7 mouse cellular contexts compared by ENCODE assay signal in the genomic region with DNA sequence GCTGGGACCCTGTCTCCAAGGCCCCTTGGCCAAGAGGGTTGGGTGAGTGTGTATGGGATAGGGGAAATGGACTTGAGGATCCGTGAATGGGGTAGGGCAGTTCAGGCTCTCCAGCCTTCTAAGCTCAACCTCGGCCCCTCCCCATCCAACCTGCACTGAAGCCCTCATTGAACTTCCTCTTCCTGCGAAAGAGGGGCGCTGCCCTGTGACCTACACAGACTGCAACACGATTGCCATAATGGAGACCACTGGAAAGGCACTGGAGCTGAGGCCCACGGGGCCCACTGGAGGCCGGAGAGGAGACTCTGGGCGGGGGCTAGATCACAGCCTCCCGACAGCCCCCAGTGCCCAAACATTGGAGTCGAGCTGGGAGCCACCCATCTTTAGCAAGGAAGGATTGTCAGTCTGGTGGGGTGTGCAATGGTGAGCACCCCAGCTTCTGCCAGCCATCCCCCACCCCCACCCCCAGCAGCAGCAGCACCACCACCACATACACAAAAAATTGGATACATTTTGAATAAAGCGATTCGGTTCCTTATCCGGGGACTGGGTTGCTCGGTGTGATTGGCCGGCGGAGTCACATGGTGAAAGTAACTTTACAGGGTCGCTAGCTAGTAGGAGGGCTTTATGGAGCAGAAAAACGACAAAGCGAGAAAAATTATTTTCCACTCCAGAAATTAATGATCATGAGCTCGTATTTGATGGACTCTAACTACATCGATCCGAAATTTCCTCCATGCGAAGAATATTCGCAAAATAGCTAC. TPM values are rescaled to one million over a fixed set of nuclear protein-coding genes. Genes with fewer than 3 reads are reported as not detected.
DNase-seq lines count a peak whose midpoint lies in the region; ATAC-seq and TF ChIP-seq lines count a peak whose summit lies in the region.

No protein-coding gene starts in this region.

- no peak for TF ChIP-seq EP300 in lung, postnatal 0 days (IDR thresholded peaks at IDR 0.05)

- H3K9ac ChIP-seq in lung, postnatal 0 days (replicated peaks; ENCODE audit: low read depth), result no peak overlapping the region
- H3K9ac ChIP-seq in stomach, embryonic 15.5 days, result peak overlapping the region; percentile 62

- H3K36me3 ChIP-seq in lung, postnatal 0 days (ENCODE audit: insufficient read depth, low read length), result no peaks in the 10 kb centered on the region
- no peaks in the 10 kb centered on the region for H3K36me3 ChIP-seq in stomach, embryonic 15.5 days

- WGBS in lung, postnatal 0 days, result 1% methylated on average over 24 of the region's 24 CpGs
- 2% methylated on average over 24 of the region's 24 CpGs for WGBS in stomach, embryonic 15.5 days

- H3K9me3 ChIP-seq in lung, postnatal 0 days (ENCODE audit: low read length), result no peaks in the 10 kb centered on the region
- H3K9me3 ChIP-seq in stomach, embryonic 15.5 days, result no peaks in the 10 kb centered on the region

- peak overlapping the region; percentile 51 for H3K4me2 ChIP-seq in lung, postnatal 0 days (replicated peaks; ENCODE audit: low read depth, low read length)
- H3K4me2 ChIP-seq in stomach, embryonic 15.5 days, result peak overlapping the region; percentile 71

- peaks cover 53% of the 10 kb centered on the region for H3K27me3 ChIP-seq in lung, postnatal 0 days (replicated peaks; ENCODE audit: insufficient read depth, low read length)
- H3K27me3 ChIP-seq in stomach, embryonic 15.5 days (replicated peaks), result peaks cover 13% of the 10 kb centered on the region

- peak overlapping the region; percentile 31 for H3K4me3 ChIP-seq in lung, postnatal 0 days (ENCODE audit: low read depth, low read length)
- peak overlapping the region; percentile 52 for H3K4me3 ChIP-seq in stomach, embryonic 15.5 days (replicated peaks)

- ATAC-seq in lung, postnatal 0 days, result peak; percentile 40; the same call in 1 of the 2 replicates
- ATAC-seq in stomach, embryonic 15.5 days (ENCODE audit: insufficient read depth, low FRiP score, low read depth), result peak; percentile 71; the same call in 1 of the 2 replicates
- no peak for ATAC-seq in monocyte, adult 5-6 weeks (replicated peaks; ENCODE audit: insufficient number of reproducible peaks, low FRiP score, low TSS enrichment, poor library complexity, severe bottlenecking)
- no peak for ATAC-seq in megakaryocyte-erythroid progenitor cell, adult 5-6 weeks (replicated peaks; ENCODE audit: low FRiP score, low TSS enrichment, poor library complexity, severe bottlenecking)

- H3K4me1 ChIP-seq in lung, postnatal 0 days (ENCODE audit: insufficient read depth, low read depth, low read length), result no peaks in the 10 kb centered on the region
- peaks cover 8% of the 10 kb centered on the region; the same call in 1 of the 2 replicates for H3K4me1 ChIP-seq in stomach, embryonic 15.5 days

- no peak overlapping the region for H3K27ac ChIP-seq in lung, postnatal 0 days (ENCODE audit: low read length)
- H3K27ac ChIP-seq in stomach, embryonic 15.5 days, result peak overlapping the region; percentile 80

- DNase-seq in lung, postnatal 0 days (ENCODE audit: low spot score), result no peak
- no peak for DNase-seq in lung, postnatal 4 days
- peak; percentile 62 for DNase-seq in embryo, embryonic 9.5 days (ENCODE audit: extremely low spot score)
- peak; percentile 41 to 75 for DNase-seq in kidney, postnatal 25 days

- no peak for TF ChIP-seq CTCF in lung, postnatal 0 days (IDR thresholded peaks at IDR 0.05)

RNA-seq across cellular contexts. Expression of a gene that starts 15.5 kb away (rescaled TPM):
- 0.21 and 0.23 TPM in 2 replicates for polyA plus RNA-seq in lung, postnatal 0 days (2015; fragmentation: Nextera tagmentation; extraction: Ambion mirVana)
- 16.2 and 17.3 TPM in 2 replicates for polyA plus RNA-seq in stomach, embryonic 15.5 days (2015; fragmentation: Nextera tagmentation; extraction: Ambion mirVana)
- 0.57 TPM in 1 of 3 replicates, not detected in the others for total RNA-seq in monocyte, adult 5-6 weeks (2017)
- total RNA-seq in megakaryocyte-erythroid progenitor cell, adult 5-6 weeks (2014; fragmentation: Nextera tagmentation), result not detected in 2 replicates
- total RNA-seq in megakaryocyte-erythroid progenitor cell, adult 5-6 weeks (2017), result not detected in 2 replicates

RNA-seq across cellular contexts. Expression of a gene that starts 36.2 kb away (rescaled TPM):
- polyA plus RNA-seq in lung, postnatal 0 days (2015; fragmentation: Nextera tagmentation; extraction: Ambion mirVana), result not detected in 2 replicates
- polyA plus RNA-seq in stomach, embryonic 15.5 days (2015; fragmentation: Nextera tagmentation; extraction: Ambion mirVana), result 2.6 and 4.7 TPM in 2 replicates
- total RNA-seq in monocyte, adult 5-6 weeks (2017), result not detected in 3 replicates
- total RNA-seq in megakaryocyte-erythroid progenitor cell, adult 5-6 weeks (2014; fragmentation: Nextera tagmentation), result not detected in 2 replicates
- not detected in 2 replicates for total RNA-seq in megakaryocyte-erythroid progenitor cell, adult 5-6 weeks (2017)

RNA-seq across cellular contexts. Expression of a gene that starts 43.8 kb away (rescaled TPM):
- not detected in 2 replicates for polyA plus RNA-seq in lung, postnatal 0 days (2015; fragmentation: Nextera tagmentation; extraction: Ambion mirVana)
- 1.4 and 1.9 TPM in 2 replicates for polyA plus RNA-seq in stomach, embryonic 15.5 days (2015; fragmentation: Nextera tagmentation; extraction: Ambion mirVana)
- total RNA-seq in monocyte, adult 5-6 weeks (2017), result not detected in 3 replicates
- total RNA-seq in megakaryocyte-erythroid progenitor cell, adult 5-6 weeks (2014; fragmentation: Nextera tagmentation), result not detected in 2 replicates
- total RNA-seq in megakaryocyte-erythroid progenitor cell, adult 5-6 weeks (2017), result not detected in 2 replicates

RNA-seq across cellular contexts. Expression of a gene that starts 58.0 kb away (rescaled TPM):
- not detected in 2 replicates for polyA plus RNA-seq in lung, postnatal 0 days (2015; fragmentation: Nextera tagmentation; extraction: Ambion mirVana)
- polyA plus RNA-seq in stomach, embryonic 15.5 days (2015; fragmentation: Nextera tagmentation; extraction: Ambion mirVana), result 0.06 TPM in 1 of 2 replicates, not detected in the other
- total RNA-seq in monocyte, adult 5-6 weeks (2017), result not detected in 3 replicates
- total RNA-seq in megakaryocyte-erythroid progenitor cell, adult 5-6 weeks (2014; fragmentation: Nextera tagmentation), result not detected in 2 replicates
- not detected in 2 replicates for total RNA-seq in megakaryocyte-erythroid progenitor cell, adult 5-6 weeks (2017)

Comparison
In these comparisons a context has a peak if more than half of its experiments do, and no peak if none do; other contexts are left out.
1. ATAC-seq: peak in lung, postnatal 0 days (single experiment) and stomach, embryonic 15.5 days (single experiment); none in monocyte, adult 5-6 weeks (single experiment) and megakaryocyte-erythroid progenitor cell, adult 5-6 weeks (single experiment).
2. DNase-seq: peak in embryo, embryonic 9.5 days (single experiment) and kidney, postnatal 25 days (2 of 2); none in lung, postnatal 0 days (single experiment) and lung, postnatal 4 days (0 of 2).